Mouse (Mus musculus) urinary bladder, adult 2 months (tissue): Measurements from ENCODE around the gene Tmem151b. TPM values are rescaled to one million over a fixed set of nuclear protein-coding genes. Genes with fewer than 3 reads are reported as not detected.
A peak's percentile ranks its signal among the peaks of the same experiment; 100 is the strongest.

Experiments
- DNase-seq: peaks from one replicate; pipeline ENCODE4 v3.0.0; 2022; ENCODE audit warnings: low spot score
- polyA plus RNA-seq: library from polyadenylated mRNA; depleted of rRNA; stranded (reverse); fragments of >200 nt; gene quantifications from 2 replicates; pipeline ENCODE4 v1.2.3, GENCODE M21; 2012; rRNA removed

The Tmem151b gene
- polyA plus RNA-seq, 1 experiment = 0.51 TPM

DNA sequence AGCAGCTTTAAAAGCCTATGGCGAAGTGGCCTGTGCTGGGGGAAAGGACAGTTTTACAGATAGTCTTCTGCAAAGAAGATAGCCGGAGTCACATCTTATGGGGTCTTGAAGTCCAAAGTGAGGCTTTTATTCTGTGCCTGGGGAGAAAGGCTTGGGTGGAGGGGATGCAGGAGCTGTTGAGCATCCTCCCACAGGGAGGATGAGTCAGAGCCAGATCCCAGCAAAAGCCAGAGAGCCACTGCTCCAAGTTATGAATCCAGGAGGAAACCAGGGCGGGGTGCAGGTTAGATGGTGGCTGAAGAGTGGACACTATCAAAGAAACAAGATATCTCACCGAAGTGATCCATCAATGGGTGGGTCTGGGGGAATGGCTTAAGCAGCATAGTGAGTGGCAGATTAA lies 37.7 kb downstream of the Tmem151b start:
- DNase-seq = no peak

GRCm38 (mm10) chr17:45510871-45511270 lies 38.6 kb downstream of the Tmem151b start:
- no peak for DNase-seq

DNA sequence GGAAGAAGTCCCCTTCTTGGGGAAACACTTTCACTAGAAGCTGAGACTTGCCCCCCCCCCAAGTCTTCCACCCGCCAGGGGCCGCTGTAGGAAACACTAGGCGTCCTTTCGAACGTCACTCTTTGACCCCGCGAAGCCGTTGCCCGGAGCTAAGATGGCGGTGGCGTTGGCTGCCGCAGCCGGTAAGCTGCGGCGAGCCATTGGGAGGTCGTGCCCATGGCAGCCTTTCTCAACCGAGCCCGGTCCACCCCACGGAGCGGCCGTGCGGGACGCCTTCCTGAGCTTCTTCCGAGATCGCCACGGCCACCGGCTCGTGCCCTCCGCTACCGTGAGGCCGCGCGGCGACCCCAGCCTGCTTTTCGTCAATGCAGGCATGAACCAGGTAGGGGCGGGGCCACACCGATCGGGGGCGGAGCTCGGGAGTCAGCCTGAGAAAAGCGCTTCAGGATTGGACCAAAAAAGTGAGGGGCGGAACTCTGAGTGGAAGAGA lies 42.7 kb downstream of the Tmem151b start, which contains the start of gene Aars2:
Aars2 (plus strand) TSS at position 142 of the 490 bp plus-strand sequence.
- peak; percentile 93 for DNase-seq

- DNase-seq = no peak
Measured at GRCm38 (mm10) chr17:45505941-45506465, 43.5 kb downstream of the Tmem151b start.

- DNase-seq = no peak
Measured at GRCm38 (mm10) chr17:45503301-45503973, 46.0 kb downstream of the Tmem151b start.

DNA sequence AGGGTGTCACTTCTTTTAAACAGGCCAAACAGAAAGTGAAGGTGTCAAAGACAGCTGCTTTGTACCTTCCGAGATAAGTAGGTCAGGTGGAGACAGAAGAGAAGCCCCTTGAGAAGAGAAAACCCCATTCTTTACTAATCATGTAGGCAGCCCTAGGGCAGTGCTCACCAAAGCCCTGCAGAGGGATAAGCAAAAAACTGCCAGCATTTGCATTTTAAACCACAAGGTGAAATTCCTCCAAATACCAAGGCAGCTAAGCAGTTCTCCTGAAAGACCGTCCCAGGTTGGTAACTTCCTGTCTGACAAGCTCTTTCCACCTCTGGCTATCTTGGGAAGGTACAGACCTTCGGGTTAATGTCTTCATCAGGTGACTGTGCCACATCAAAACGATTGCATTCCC lies 47.2 kb downstream of the Tmem151b start:
- DNase-seq = no peak

DNA sequence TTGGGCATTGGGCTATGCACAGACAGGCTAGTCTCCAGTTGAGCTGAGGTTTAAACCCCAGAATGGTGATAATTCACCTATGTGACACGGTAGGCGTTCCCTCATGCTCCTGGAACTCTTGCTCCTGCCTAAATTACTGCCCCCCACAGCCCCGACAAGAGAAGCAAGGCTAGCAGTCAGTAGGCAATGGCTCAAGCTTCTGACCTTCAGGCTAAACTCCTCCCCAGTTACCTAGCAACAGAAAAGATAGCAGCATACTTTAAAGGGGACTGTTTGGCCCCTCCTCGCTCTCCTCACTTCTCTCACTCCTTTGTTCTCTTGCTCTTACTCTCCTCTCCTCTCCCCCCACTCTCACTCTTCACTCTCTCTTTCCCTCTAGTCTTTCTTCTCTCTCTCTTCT lies 48.5 kb downstream of the Tmem151b start:
- no peak for DNase-seq

- no peak for DNase-seq
Measured at GRCm38 (mm10) chr17:45499516-45499915, 50.0 kb downstream of the Tmem151b start.

DNA sequence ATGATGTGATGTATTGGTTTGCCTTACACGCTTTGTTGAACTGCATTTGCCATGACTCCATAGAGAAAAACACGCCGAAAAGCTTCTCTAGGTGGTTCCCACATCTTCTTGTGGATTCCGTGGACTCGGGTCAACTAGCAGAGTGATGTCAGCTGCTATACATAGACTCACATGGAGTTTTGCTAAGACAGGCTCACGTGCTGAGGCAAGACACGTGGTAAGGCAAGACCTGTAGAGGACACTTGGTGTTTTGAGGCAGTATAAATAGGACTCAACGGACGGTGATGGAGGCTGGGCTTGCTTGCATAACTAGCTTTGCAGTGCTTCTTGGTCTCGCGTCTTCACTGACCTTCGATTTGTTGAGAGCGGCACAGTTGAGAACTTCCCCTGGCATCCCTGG lies 51.1 kb downstream of the Tmem151b start:
- DNase-seq = no peak

GRCm38 (mm10) chr17:45495398-45495797 lies 54.1 kb downstream of the Tmem151b start:
- DNase-seq = no peak

Other genes starting within 250 kb of the Tmem151b start
- 20.3 and 24.9 TPM in 2 replicates for gene Cdc5l, start 115.9 kb downstream of the Tmem151b start, polyA plus RNA-seq
- 0.14 TPM in 1 of 2 replicates, not detected in the other for gene Spats1, start 74.3 kb downstream of the Tmem151b start, polyA plus RNA-seq
- 10.2 TPM in 2 replicates for gene Aars2, start 42.8 kb downstream of the Tmem151b start, polyA plus RNA-seq
- 0.01 TPM in 1 of 2 replicates, not detected in the other for gene Tcte1, start 26.2 kb downstream of the Tmem151b start, polyA plus RNA-seq
- gene Nfkbie, start 6.0 kb upstream of the Tmem151b start, polyA plus RNA-seq = 5.7 and 6.1 TPM in 2 replicates
- 62.3 and 69.4 TPM in 2 replicates for gene Slc35b2, start 14.2 kb upstream of the Tmem151b start, polyA plus RNA-seq
- gene Hsp90ab1, start 23.6 kb upstream of the Tmem151b start, polyA plus RNA-seq = 635 and 857 TPM in 2 replicates
- 210 and 219 TPM in 2 replicates for gene Slc29a1, start 49.9 kb upstream of the Tmem151b start, polyA plus RNA-seq
- gene Mymx, start 52.4 kb upstream of the Tmem151b start, polyA plus RNA-seq = 0.31 and 0.84 TPM in 2 replicates
- gene Capn11, start 109.6 kb upstream of the Tmem151b start, polyA plus RNA-seq = 2.3 and 2.7 TPM in 2 replicates
- gene Mrpl14, start 136.6 kb upstream of the Tmem151b start, polyA plus RNA-seq = 100 and 106 TPM in 2 replicates
- 73.6 and 76.5 TPM in 2 replicates for gene Tmem63b, start 137.2 kb upstream of the Tmem151b start, polyA plus RNA-seq
- gene 1600014C23Rik, start 184.2 kb upstream of the Tmem151b start, polyA plus RNA-seq = not detected in 2 replicates